Mouse (Mus musculus) cerebellum, adult 2 months (tissue): ENCODE data around the gene Polr3b.

ENCODE experiments used
- CTCF ChIP-seq: fragments of 200-500 bp; IDR thresholded peaks from 2 replicates; pipeline ENCODE4 v1.5.1; 2011; ENCODE audit warnings: low read depth, mild to moderate bottlenecking, control low read depth, low read length, moderate library complexity, borderline replicate concordance; ENCODE audit not compliant: insufficient read depth
- POLR2A ChIP-seq: fragments of 200-500 bp; IDR thresholded peaks from 2 replicates; pipeline ENCODE4 v1.6.1; 2011; ENCODE audit warnings: low read length, control low read depth, borderline replicate concordance; ENCODE audit not compliant: insufficient read depth

GRCm38 (mm10) chr10:84577071-84577727 lies 44.9 kb upstream of the Polr3b start:
- TF ChIP-seq CTCF: no peak
- TF ChIP-seq POLR2A: 0 out of 2 replicates have a peak, but pooled peaks have one; percentile 33
